Mouse (Mus musculus): Measurements from ENCODE around the gene Sgk1.

- TF ChIP-seq CTCF (IDR thresholded peaks at IDR 0.05; ENCODE audit: low read depth, low read length) (no peak), GATA2 (IDR thresholded peaks at IDR 0.05; ENCODE audit: borderline replicate concordance, low read depth, low read length) (no peak), TAL1 (conservative IDR thresholded peaks at IDR 0.05; ENCODE audit: low read depth, low read length) (no peak), GATA1 (IDR thresholded peaks at IDR 0.05; ENCODE audit: borderline replicate concordance, low read length) (no peak), POLR2AphosphoS5 (IDR thresholded peaks at IDR 0.05; ENCODE audit: insufficient replicate concordance, low read depth, low read length) (no peak)
Observed at GRCm38 (mm10) chr10:21978421-21978820, 96.4 kb downstream of the Sgk1 start.

All from G1E (cell line).